Comparison of ENCODE assay signal across 9 mouse cellular contexts in genomic region chr2:31683666-31684065, GRCm38 (mm10). TPM values are rescaled to one million over a fixed set of nuclear protein-coding genes. Genes with fewer than 3 reads are reported as not detected.
DNase-seq lines count a peak whose midpoint lies in the region; ATAC-seq lines count a peak whose summit lies in the region.
"Had no signal": no experiment of that assay in that cellular context is flagged by ENCODE, and none has a peak within 500 bp of the region (broad histone marks: within the 10 kb centered on the region; RNA-seq: fewer than 3 reads in every experiment).

No protein-coding gene starts in this region.

- H3K4me1 ChIP-seq in forebrain, embryonic 14.5 days (ENCODE audit: control insufficient read depth, insufficient read depth, low read length) = no peaks in the 10 kb centered on the region
- H3K4me1 ChIP-seq in forebrain, embryonic 12.5 days = peaks cover 6% of the 10 kb centered on the region
- no peaks in the 10 kb centered on the region for H3K4me1 ChIP-seq in embryonic facial prominence, embryonic 11.5 days (ENCODE audit: control insufficient read depth, insufficient read depth, low read length)

- no peak overlapping the region for H3K4me3 ChIP-seq in forebrain, embryonic 14.5 days (ENCODE audit: low read depth, low read length)
- H3K4me3 ChIP-seq in forebrain, embryonic 12.5 days (replicated peaks) = no peak overlapping the region
- no peak overlapping the region for H3K4me3 ChIP-seq in embryonic facial prominence, embryonic 11.5 days (ENCODE audit: low read depth, low read length)

- DNase-seq in forebrain, embryonic 14.5 days (ENCODE audit: low spot score) = peak; percentile 88
- DNase-seq in 416B (ENCODE audit: low read depth) = peak; percentile 78
- DNase-seq in adrenal gland, postnatal 14 days = peak; percentile 71
- peak; percentile 79 for DNase-seq in embryonic facial prominence, embryonic 11.5 days (ENCODE audit: low spot score)
- DNase-seq in layer of hippocampus, adult 8-10 months (ENCODE audit: low spot score in 2 of 2) = peak; percentile 36 to 57
- peak; percentile 74 for DNase-seq in lung, postnatal 14 days
- DNase-seq in splenic B cell, adult 2 months (ENCODE audit: low read depth, low spot score) = peak; percentile 79

- no peak overlapping the region for H3K9ac ChIP-seq in forebrain, embryonic 14.5 days (ENCODE audit: low read length)
- no peak overlapping the region for H3K9ac ChIP-seq in forebrain, embryonic 12.5 days
- H3K9ac ChIP-seq in embryonic facial prominence, embryonic 11.5 days (replicated peaks; ENCODE audit: low read length) = no peak overlapping the region

- H3K27ac ChIP-seq in forebrain, embryonic 14.5 days (ENCODE audit: low read depth, low read length) = no peak overlapping the region
- H3K27ac ChIP-seq in forebrain, embryonic 12.5 days = no peak overlapping the region
- H3K27ac ChIP-seq in embryonic facial prominence, embryonic 11.5 days (replicated peaks; ENCODE audit: low read depth, low read length) = no peak overlapping the region

- no peak overlapping the region for H3K4me2 ChIP-seq in forebrain, embryonic 14.5 days (ENCODE audit: low read length)
- no peak overlapping the region for H3K4me2 ChIP-seq in forebrain, embryonic 12.5 days
- no peak overlapping the region for H3K4me2 ChIP-seq in embryonic facial prominence, embryonic 11.5 days (ENCODE audit: low read depth, low read length)

- H3K27me3 ChIP-seq in forebrain, embryonic 14.5 days (replicated peaks; ENCODE audit: control insufficient read depth, insufficient read depth, low read length) = no peaks in the 10 kb centered on the region
- no peaks in the 10 kb centered on the region for H3K27me3 ChIP-seq in forebrain, embryonic 12.5 days
- no peaks in the 10 kb centered on the region for H3K27me3 ChIP-seq in embryonic facial prominence, embryonic 11.5 days (ENCODE audit: control insufficient read depth, insufficient read depth, low read length)
- H3K27me3 ChIP-seq in splenic B cell, adult 2 months (ENCODE audit: control insufficient read depth, insufficient read depth, low read length, poor library complexity, severe bottlenecking) = no peaks in the 10 kb centered on the region

- no peaks in the 10 kb centered on the region for H3K9me3 ChIP-seq in forebrain, embryonic 14.5 days (replicated peaks; ENCODE audit: control insufficient read depth, low read length)
- H3K9me3 ChIP-seq in forebrain, embryonic 12.5 days = no peaks in the 10 kb centered on the region
- H3K9me3 ChIP-seq in embryonic facial prominence, embryonic 11.5 days (replicated peaks; ENCODE audit: control insufficient read depth, low read length) = no peaks in the 10 kb centered on the region

- WGBS in forebrain, embryonic 14.5 days = 32% methylated on average over 2 of the region's 2 CpGs
- WGBS in forebrain, embryonic 12.5 days = 35% methylated on average over 2 of the region's 2 CpGs
- WGBS in embryonic facial prominence, embryonic 11.5 days = 29% methylated on average over 2 of the region's 2 CpGs

- peaks cover 24% of the 10 kb centered on the region for H3K36me3 ChIP-seq in forebrain, embryonic 14.5 days (ENCODE audit: control insufficient read depth, insufficient read depth, low read length)
- H3K36me3 ChIP-seq in forebrain, embryonic 12.5 days (replicated peaks) = peaks cover 27% of the 10 kb centered on the region
- H3K36me3 ChIP-seq in embryonic facial prominence, embryonic 11.5 days (replicated peaks; ENCODE audit: control insufficient read depth, insufficient read depth, low read depth, low read length) = peaks cover 8% of the 10 kb centered on the region
- peaks cover 1% of the 10 kb centered on the region; the same call in 1 of the 2 replicates for H3K36me3 ChIP-seq in splenic B cell, adult 2 months (ENCODE audit: control insufficient read depth, insufficient read depth, low read length, poor library complexity, severe bottlenecking)

- no peak for ATAC-seq in forebrain, embryonic 14.5 days
- no peak for ATAC-seq in forebrain, embryonic 12.5 days (ENCODE audit: low FRiP score)
- ATAC-seq in embryonic facial prominence, embryonic 11.5 days (replicated peaks; ENCODE audit: insufficient number of reproducible peaks, low FRiP score, low TSS enrichment, low read depth) = no peak

RNA-seq across cellular contexts. Expression of gene Abl1, which starts 4.5 kb away (rescaled TPM):
- polyA plus RNA-seq in forebrain, embryonic 14.5 days (2014; fragmentation: Nextera tagmentation; extraction: Ambion mirVana) = 19.6 and 22.9 TPM in 2 replicates
- polyA plus RNA-seq in forebrain, embryonic 12.5 days (2016; fragmentation: Nextera tagmentation; extraction: Ambion mirVana) = 44.4 and 47.3 TPM in 2 replicates
- 57.5 and 67.3 TPM in 2 replicates for total RNA-seq in adrenal gland, postnatal 14 days (2021)
- polyA plus RNA-seq in embryonic facial prominence, embryonic 11.5 days (2014; fragmentation: Nextera tagmentation; extraction: Ambion mirVana) = 39.5 and 41.2 TPM in 2 replicates
- total RNA-seq in layer of hippocampus, adult 8-10 months (2022) = 10 to 100 TPM; 45.2 to 52.9 (median 46.9) TPM

RNA-seq across cellular contexts. Expression of gene Exosc2, which starts 13.2 kb away (rescaled TPM):
- 32.0 and 33.4 TPM in 2 replicates for polyA plus RNA-seq in forebrain, embryonic 14.5 days (2014; fragmentation: Nextera tagmentation; extraction: Ambion mirVana)
- polyA plus RNA-seq in forebrain, embryonic 12.5 days (2016; fragmentation: Nextera tagmentation; extraction: Ambion mirVana) = 57.8 and 60.7 TPM in 2 replicates
- 22.8 and 25.3 TPM in 2 replicates for total RNA-seq in adrenal gland, postnatal 14 days (2021)
- 77.3 and 82.1 TPM in 2 replicates for polyA plus RNA-seq in embryonic facial prominence, embryonic 11.5 days (2014; fragmentation: Nextera tagmentation; extraction: Ambion mirVana)
- 10 to 100 TPM; 22.7 to 25.3 (median 23.5) TPM for total RNA-seq in layer of hippocampus, adult 8-10 months (2022)

RNA-seq across cellular contexts. Expression of gene Prdm12, which starts 43.8 kb away (rescaled TPM):
- polyA plus RNA-seq in forebrain, embryonic 14.5 days (2014; fragmentation: Nextera tagmentation; extraction: Ambion mirVana) = 0.83 and 1.3 TPM in 2 replicates
- 5.4 and 6.7 TPM in 2 replicates for polyA plus RNA-seq in forebrain, embryonic 12.5 days (2016; fragmentation: Nextera tagmentation; extraction: Ambion mirVana)
- not detected in 2 replicates for total RNA-seq in adrenal gland, postnatal 14 days (2021)
- polyA plus RNA-seq in embryonic facial prominence, embryonic 11.5 days (2014; fragmentation: Nextera tagmentation; extraction: Ambion mirVana) = 4.5 and 6.2 TPM in 2 replicates
- under 1 TPM in 2 of 4 experiments, not detected in 2; 0.14 to 0.37 TPM for total RNA-seq in layer of hippocampus, adult 8-10 months (2022)
- polyA plus RNA-seq: large intestine, adult 2 months had no signal
